Mouse (Mus musculus) kidney, embryonic 15.5 days (tissue): Measurements from ENCODE around the gene Stk32c. TPM values are rescaled to one million over a fixed set of nuclear protein-coding genes. Genes with fewer than 3 reads are reported as not detected.

ENCODE experiments used
- ATAC-seq: fragments of 200-750 bp; cut with Nextera tagmentation; replicated peaks from 2 replicates; pipeline ENCODE4 v1.8.0; 2017; ENCODE audit warnings: moderate TSS enrichment; ENCODE audit not compliant: low FRiP score
- H3K27ac ChIP-seq: fragments of 300-500 bp; sonication (generic); 2 replicates; pipeline ENCODE4 v1.5.1; 2015; ENCODE audit warnings: mild to moderate bottlenecking, inconsistent platforms
- H3K27me3 ChIP-seq: fragments of 300-500 bp; sonication (generic); 2 replicates; pipeline ENCODE4 v1.6.1; 2015; ENCODE audit warnings: inconsistent platforms
- H3K36me3 ChIP-seq: fragments of 300-500 bp; sonication (generic); 2 replicates; pipeline ENCODE4 v1.6.1; 2015; ENCODE audit warnings: inconsistent platforms
- H3K4me1 ChIP-seq: fragments of 300-500 bp; sonication (generic); 2 replicates; pipeline ENCODE4 v1.6.1; 2015; ENCODE audit warnings: inconsistent platforms
- H3K4me2 ChIP-seq: fragments of 300-500 bp; sonication (generic); 2 replicates; pipeline ENCODE4 v1.6.1; 2015; ENCODE audit warnings: moderate library complexity, mild to moderate bottlenecking, inconsistent platforms
- H3K4me3 ChIP-seq: fragments of 300-500 bp; sonication (generic); replicated peaks from 2 replicates; pipeline ENCODE4 v1.5.1; 2015; ENCODE audit warnings: mild to moderate bottlenecking, inconsistent platforms
- H3K9ac ChIP-seq: fragments of 300-500 bp; sonication (generic); 2 replicates; pipeline ENCODE4 v1.6.1; 2015; ENCODE audit warnings: mild to moderate bottlenecking, inconsistent platforms
- H3K9me3 ChIP-seq: fragments of 300-500 bp; sonication (generic); replicated peaks from 2 replicates; pipeline ENCODE4 v1.6.1; 2016; ENCODE audit warnings: inconsistent platforms
- WGBS: fragments of 180-500 bp; shearing (Covaris S2); methylation state at CpG from one replicate; pipeline ENCODE4 v1.1.7; 2015; ENCODE audit warnings: mixed read lengths; 5-methylcytosine and 5-hydroxymethylcytosine counted together
- polyA plus RNA-seq: library from polyadenylated mRNA; unstranded; fragments of >200 nt; fragmentation: Nextera tagmentation; extraction: Ambion mirVana; gene quantifications from 2 replicates; pipeline ENCODE4 v1.2.1, GENCODE M21; 2015

Gene Stk32c
- polyA plus RNA-seq, 1 experiment from 2014 or later, result 0.16 TPM

DNA sequence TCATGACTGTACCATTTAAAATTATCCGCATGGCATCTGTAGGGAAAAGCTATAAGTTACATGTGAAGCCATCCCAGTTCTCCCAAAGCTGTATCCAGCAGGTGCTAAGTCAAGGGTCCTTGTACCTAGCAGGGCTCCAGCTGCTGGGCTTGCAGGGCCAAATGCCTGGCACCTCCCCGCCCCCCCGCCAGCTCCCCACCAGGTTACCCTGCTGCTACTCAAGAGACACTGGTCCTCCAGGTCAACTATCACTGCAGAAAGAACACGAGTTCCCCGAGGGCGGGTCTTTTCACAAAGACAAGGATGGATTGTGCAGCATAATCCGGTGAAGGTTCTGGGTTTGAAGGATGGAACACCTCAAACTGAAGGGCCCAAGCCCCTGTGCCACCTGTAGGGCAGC, 25.8 kb downstream of the Stk32c start:
- Histone ChIP-seq H3K9ac (no peak overlapping the region), H3K36me3 (no peaks in the 10 kb centered on the region), H3K4me1 (peaks cover 19% of the 10 kb centered on the region), H3K27ac (no peak overlapping the region), H3K4me3 (peak overlapping the region; percentile 71), H3K4me2 (peak overlapping the region; percentile 99), H3K27me3 (peaks cover 53% of the 10 kb centered on the region), H3K9me3 (no peaks in the 10 kb centered on the region)
- ATAC-seq, result no peak
- WGBS, result 37% methylated on average over 7 of the region's 7 CpGs

GRCm38 (mm10) chr7:139186436-139186835, 26.7 kb downstream of the Stk32c start:
- H3K4me3 ChIP-seq, result no peak overlapping the region
- no peak overlapping the region for H3K27ac ChIP-seq
- H3K36me3 ChIP-seq, result no peaks in the 10 kb centered on the region
- H3K4me2 ChIP-seq, result no peak overlapping the region
- H3K27me3 ChIP-seq, result peaks cover 53% of the 10 kb centered on the region
- peaks cover 19% of the 10 kb centered on the region for H3K4me1 ChIP-seq
- WGBS, result 49% methylated on average over 8 of the region's 8 CpGs
- H3K9me3 ChIP-seq, result no peaks in the 10 kb centered on the region
- H3K9ac ChIP-seq, result no peak overlapping the region
- ATAC-seq, result no peak

- Histone ChIP-seq H3K4me3 (no peak overlapping the region), H3K4me2 (no peak overlapping the region), H3K4me1 (peaks cover 19% of the 10 kb centered on the region), H3K27me3 (peaks cover 50% of the 10 kb centered on the region), H3K9ac (no peak overlapping the region), H3K36me3 (no peaks in the 10 kb centered on the region), H3K9me3 (no peaks in the 10 kb centered on the region), H3K27ac (no peak overlapping the region)
- no peak for ATAC-seq
- 23% methylated on average over 5 of the region's 5 CpGs for WGBS
These were observed 27.1 kb downstream of the Stk32c start for GRCm38 (mm10) chr7:139185971-139186370.

- Histone ChIP-seq H3K4me3 (no peak overlapping the region), H3K4me1 (peaks cover 19% of the 10 kb centered on the region), H3K9ac (no peak overlapping the region), H3K36me3 (no peaks in the 10 kb centered on the region), H3K4me2 (no peak overlapping the region), H3K9me3 (no peaks in the 10 kb centered on the region), H3K27me3 (peaks cover 40% of the 10 kb centered on the region), H3K27ac (no peak overlapping the region)
- no peak for ATAC-seq
- WGBS, result 81% methylated on average over 7 of the region's 7 CpGs
These were observed 28.3 kb downstream of the Stk32c start for GRCm38 (mm10) chr7:139184846-139185245.

DNA sequence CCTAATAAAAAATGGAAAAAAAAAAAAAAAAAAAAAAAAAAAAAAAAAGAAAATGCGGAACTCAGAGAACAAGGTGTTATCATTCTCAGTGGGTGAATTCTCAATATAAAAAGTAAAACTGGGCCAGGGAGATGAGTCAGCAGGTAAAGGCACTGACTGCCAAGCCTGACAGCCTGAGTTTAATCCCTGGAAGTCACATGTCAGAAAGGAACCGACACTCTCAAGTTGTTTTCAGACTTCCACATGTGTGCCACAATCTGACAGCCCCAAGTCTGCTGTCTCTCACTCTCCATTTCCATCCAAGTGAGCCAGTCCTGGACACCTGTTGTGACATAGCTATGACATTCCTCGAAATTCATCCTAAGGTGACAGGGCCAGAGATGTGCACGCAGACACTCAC, 28.7 kb downstream of the Stk32c start:
- Histone ChIP-seq H3K4me2 (no peak overlapping the region), H3K4me3 (no peak overlapping the region), H3K27me3 (peaks cover 40% of the 10 kb centered on the region), H3K27ac (no peak overlapping the region), H3K36me3 (no peaks in the 10 kb centered on the region), H3K4me1 (peaks cover 19% of the 10 kb centered on the region), H3K9ac (no peak overlapping the region), H3K9me3 (no peaks in the 10 kb centered on the region)
- WGBS, result 83% methylated on average over 4 of the region's 4 CpGs
- ATAC-seq, result no peak

- Histone ChIP-seq H3K27me3 (peaks cover 5% of the 10 kb centered on the region), H3K27ac (no peak overlapping the region), H3K36me3 (no peaks in the 10 kb centered on the region), H3K4me3 (no peak overlapping the region), H3K9me3 (no peaks in the 10 kb centered on the region), H3K4me2 (no peak overlapping the region), H3K9ac (no peak overlapping the region), H3K4me1 (no peaks in the 10 kb centered on the region)
- 94% methylated on average over 3 of the region's 3 CpGs for WGBS
- ATAC-seq, result no peak
These were observed 33.0 kb downstream of the Stk32c start for GRCm38 (mm10) chr7:139180058-139180457.

DNA sequence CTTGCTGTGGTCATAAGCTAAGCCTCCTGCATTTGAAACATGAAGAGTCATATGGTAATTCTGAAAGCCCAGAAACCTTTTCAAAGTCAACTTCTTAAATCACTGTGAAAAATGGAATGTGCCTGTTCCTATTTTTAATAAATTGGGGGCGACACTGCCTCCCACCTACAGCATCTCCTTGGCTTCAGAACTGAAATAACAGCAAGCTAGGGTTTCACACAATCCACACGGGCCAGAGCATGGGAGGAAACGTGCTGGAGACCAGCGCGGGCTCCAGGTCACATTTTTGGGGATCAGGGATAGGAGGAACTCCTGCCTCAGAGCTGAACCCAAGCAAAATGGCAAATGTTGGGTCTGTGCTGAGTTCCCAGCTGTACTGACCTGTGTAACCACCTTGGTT, 33.8 kb downstream of the Stk32c start:
- Histone ChIP-seq H3K9ac (no peak overlapping the region), H3K4me3 (no peak overlapping the region), H3K4me1 (no peaks in the 10 kb centered on the region), H3K4me2 (no peak overlapping the region), H3K27me3 (no peaks in the 10 kb centered on the region), H3K27ac (no peak overlapping the region), H3K36me3 (no peaks in the 10 kb centered on the region), H3K9me3 (no peaks in the 10 kb centered on the region)
- no peak for ATAC-seq
- 77% methylated on average over 5 of the region's 5 CpGs for WGBS

DNA sequence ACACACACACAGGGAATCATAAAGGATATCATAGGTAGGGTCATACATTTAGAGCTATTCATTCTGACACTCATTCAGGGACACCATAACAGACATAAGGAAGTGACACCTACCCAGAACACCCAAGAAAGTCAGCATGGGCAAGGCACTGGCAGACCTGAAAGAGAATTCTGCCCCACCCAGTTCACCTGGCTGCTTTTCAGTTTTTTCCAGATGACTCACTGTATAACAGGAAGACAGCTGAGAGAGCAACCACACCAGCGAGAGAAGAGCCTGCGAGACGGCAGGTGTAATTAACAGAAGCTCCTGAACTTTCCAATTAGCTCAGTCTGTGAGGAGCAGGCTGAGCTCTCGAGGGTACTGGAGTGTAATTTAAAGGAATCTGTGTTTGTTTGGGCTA, 44.0 kb downstream of the Stk32c start:
- no peaks in the 10 kb centered on the region for H3K27me3 ChIP-seq
- WGBS, result 48% methylated on average over 4 of the region's 4 CpGs
- H3K27ac ChIP-seq, result no peak overlapping the region
- ATAC-seq, result no peak
- no peaks in the 10 kb centered on the region; the same call in 1 of the 2 replicates for H3K9me3 ChIP-seq
- H3K36me3 ChIP-seq, result no peaks in the 10 kb centered on the region
- H3K4me1 ChIP-seq, result no peaks in the 10 kb centered on the region
- no peak overlapping the region for H3K9ac ChIP-seq
- no peak overlapping the region for H3K4me3 ChIP-seq
- H3K4me2 ChIP-seq, result no peak overlapping the region

DNA sequence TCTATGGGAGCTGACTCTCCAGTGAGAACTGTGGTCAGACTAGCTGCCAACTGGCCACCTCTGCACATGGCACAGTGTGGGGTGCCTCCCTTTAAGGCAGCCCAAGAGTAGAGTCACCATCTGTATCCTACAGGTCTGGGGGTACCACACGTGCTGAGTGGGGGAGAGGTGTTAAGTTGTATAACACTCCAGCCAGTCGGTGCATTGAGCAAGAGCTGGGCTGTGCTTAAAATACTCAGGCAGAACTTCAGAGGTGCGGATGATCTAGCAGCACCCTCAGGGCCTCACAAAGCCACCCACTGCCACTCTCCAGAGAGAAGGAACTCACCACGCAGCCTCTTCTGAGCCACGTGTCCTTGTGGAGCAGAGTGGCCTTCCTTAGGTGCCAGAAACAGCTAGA, 48.7 kb downstream of the Stk32c start:
- Histone ChIP-seq H3K9ac (no peak overlapping the region), H3K27me3 (no peaks in the 10 kb centered on the region), H3K9me3 (no peaks in the 10 kb centered on the region; the same call in 1 of the 2 replicates), H3K4me1 (no peaks in the 10 kb centered on the region), H3K27ac (no peak overlapping the region), H3K4me3 (no peak overlapping the region), H3K4me2 (no peak overlapping the region), H3K36me3 (no peaks in the 10 kb centered on the region)
- WGBS, result 40% methylated on average over 5 of the region's 5 CpGs
- ATAC-seq, result no peak

DNA sequence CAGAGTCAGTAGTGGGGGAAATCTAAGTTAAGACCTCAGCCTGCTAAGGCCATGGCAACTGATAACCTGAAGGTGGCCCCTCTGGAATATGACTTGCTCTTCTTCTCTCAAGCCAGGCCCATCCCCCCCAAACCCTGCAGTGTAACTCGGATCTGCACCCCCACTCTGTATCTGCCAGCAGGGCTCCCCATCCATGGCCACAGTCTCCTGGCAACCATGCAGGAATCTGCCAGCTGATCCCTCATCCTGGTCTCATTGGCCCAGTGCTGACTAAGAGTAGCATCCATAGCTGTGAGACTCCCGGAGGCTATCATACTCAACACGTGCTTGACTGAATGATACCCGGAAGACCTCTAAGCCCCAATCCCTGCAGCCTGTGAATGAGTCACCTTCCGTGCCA, 54.2 kb downstream of the Stk32c start:
- Histone ChIP-seq H3K4me2 (no peak overlapping the region), H3K27ac (no peak overlapping the region), H3K27me3 (no peaks in the 10 kb centered on the region), H3K4me3 (no peak overlapping the region), H3K9me3 (no peaks in the 10 kb centered on the region), H3K4me1 (peaks cover 15% of the 10 kb centered on the region), H3K36me3 (no peaks in the 10 kb centered on the region), H3K9ac (no peak overlapping the region)
- no peak for ATAC-seq
- 79% methylated on average over 5 of the region's 5 CpGs for WGBS

DNA sequence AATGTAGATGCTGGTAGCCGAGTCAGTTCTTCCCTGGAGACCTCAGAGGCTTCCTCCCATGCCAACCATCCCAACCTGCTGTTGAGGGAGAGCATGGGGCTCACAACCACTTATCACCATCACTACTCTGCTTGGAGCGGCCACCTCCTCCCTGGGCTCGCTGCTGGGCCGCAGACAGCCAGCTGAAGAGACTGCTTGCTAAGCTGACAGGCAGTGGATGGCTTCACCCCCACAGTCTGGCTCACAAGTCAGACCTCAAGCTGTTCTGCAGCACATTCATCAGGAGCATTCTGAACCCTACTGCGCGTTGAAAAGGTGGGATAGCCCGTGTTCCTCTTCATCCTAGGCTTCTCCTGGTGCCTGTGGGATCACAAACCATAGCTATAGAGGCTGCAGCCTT, 54.6 kb downstream of the Stk32c start:
- H3K4me2 ChIP-seq, result no peak overlapping the region
- no peak overlapping the region for H3K27ac ChIP-seq
- no peaks in the 10 kb centered on the region for H3K27me3 ChIP-seq
- no peaks in the 10 kb centered on the region for H3K9me3 ChIP-seq
- H3K9ac ChIP-seq, result no peak overlapping the region
- no peak for ATAC-seq
- H3K36me3 ChIP-seq, result no peaks in the 10 kb centered on the region
- H3K4me1 ChIP-seq, result peaks cover 15% of the 10 kb centered on the region
- H3K4me3 ChIP-seq, result no peak overlapping the region
- 79% methylated on average over 7 of the region's 7 CpGs for WGBS

DNA sequence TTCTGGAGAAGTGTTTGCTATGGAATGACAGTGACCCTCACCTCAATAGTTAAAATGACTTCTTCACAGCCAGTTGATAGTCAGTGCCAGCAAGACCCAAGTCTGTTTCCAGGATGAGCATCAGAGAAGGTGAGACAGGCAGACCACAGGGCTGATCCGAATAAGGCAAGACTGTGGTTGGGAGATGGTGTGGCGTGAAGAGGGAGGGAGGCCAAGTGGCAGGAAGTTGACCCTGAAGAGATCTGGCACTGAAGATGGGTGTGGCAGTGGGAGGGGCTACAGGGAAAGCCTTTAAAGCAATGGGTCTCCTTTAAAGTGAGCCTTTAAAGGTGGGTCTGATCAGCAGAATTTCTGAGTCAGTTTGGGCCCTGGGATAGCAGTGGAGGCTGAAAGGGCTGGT, 55.6 kb downstream of the Stk32c start:
- H3K9ac ChIP-seq, result no peak overlapping the region
- H3K9me3 ChIP-seq, result no peaks in the 10 kb centered on the region
- no peak overlapping the region for H3K4me2 ChIP-seq
- H3K4me3 ChIP-seq, result no peak overlapping the region
- ATAC-seq, result no peak
- H3K27me3 ChIP-seq, result no peaks in the 10 kb centered on the region
- no peak overlapping the region for H3K27ac ChIP-seq
- 34% methylated on average over 2 of the region's 2 CpGs for WGBS
- no peaks in the 10 kb centered on the region for H3K36me3 ChIP-seq
- peaks cover 15% of the 10 kb centered on the region for H3K4me1 ChIP-seq

- peak; percentile 76; the same call in 1 of the 2 replicates for ATAC-seq
- Histone ChIP-seq H3K9me3 (no peaks in the 10 kb centered on the region), H3K36me3 (no peaks in the 10 kb centered on the region), H3K4me1 (peaks cover 16% of the 10 kb centered on the region), H3K27ac (no peak overlapping the region), H3K9ac (no peak overlapping the region), H3K4me3 (no peak overlapping the region), H3K27me3 (no peaks in the 10 kb centered on the region), H3K4me2 (no peak overlapping the region)
- WGBS, result 45% methylated on average over 10 of the region's 10 CpGs
These were observed 56.6 kb downstream of the Stk32c start for GRCm38 (mm10) chr7:139156341-139157058.
